Mouse (Mus musculus): ENCODE results near the gene Gm45837.
"Not testable (repeated sequence)": the region's sequence is repeated elsewhere in the genome, so short reads cannot be mapped to it uniquely, and the experiment has no call there.

The Gm45837 gene

GRCm38 (mm10) chr7:101549266-101549665, 138.6 kb downstream of the Gm45837 start:
- in situ Hi-C loops (cut with MboI): no loop called here

DNA sequence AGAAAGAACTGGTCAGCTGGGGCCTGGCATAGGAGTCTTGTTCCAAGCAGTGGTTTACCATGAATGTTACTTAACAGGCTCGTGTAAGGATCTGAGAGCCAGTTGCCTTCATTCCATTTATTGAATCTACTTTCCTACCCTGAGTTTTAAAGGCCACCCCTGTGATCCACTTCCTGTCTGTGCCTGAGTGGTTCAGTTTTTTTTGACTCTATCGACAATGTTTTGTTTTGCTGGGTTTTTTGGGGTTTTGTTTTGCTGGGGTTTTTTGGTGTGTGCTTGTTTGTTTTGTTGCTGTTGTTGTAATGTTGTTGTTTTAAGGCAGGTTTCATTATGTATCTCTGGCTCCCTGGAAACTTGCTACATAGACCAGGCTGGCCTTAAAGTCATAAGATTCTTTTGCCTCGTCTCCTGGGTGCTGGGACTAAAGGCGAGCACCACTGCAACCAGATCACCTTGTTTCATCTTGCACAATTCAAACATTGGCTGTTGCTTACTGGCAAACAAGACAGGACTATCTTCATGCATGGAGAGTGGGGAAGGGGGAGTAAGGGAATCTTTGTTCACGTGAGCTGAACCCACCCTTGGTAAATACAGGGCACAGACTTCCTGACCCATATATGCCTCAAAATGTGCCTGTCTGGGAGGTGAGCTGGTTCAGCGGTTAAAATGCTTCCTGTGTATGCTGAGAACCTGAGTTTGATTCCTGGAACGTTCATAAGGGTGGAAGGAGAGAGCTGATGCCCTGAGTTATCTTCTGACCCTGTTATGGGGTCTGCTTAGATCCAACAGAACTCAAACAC, 140.2 kb downstream of the Gm45837 start:
- in situ Hi-C loops (cut with MboI): no loop called here

- in situ Hi-C loops (cut with MboI): no loop called here
These were observed 140.8 kb downstream of the Gm45837 start for GRCm38 (mm10) chr7:101551530-101551929.

DNA sequence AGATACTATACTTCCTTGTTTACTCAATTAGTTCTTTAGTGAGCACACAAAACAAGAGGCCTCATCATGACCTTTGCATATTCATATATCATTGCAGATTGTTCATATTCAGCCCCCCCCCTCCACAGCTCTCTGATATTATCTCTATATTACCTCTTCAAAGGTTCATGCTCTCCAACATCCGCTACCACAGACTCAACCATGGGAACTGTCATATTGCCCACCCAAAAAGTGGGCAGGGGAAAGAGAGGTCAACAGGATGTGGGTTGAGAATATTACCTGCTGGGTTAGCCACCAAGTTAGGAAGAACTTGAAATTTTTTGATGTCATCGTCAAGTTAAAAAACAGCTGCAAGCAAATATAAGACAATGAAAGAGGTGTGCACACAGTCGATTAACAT, 144.8 kb downstream of the Gm45837 start:
- in situ Hi-C loops (cut with MboI): not testable (repeated sequence)

DNA sequence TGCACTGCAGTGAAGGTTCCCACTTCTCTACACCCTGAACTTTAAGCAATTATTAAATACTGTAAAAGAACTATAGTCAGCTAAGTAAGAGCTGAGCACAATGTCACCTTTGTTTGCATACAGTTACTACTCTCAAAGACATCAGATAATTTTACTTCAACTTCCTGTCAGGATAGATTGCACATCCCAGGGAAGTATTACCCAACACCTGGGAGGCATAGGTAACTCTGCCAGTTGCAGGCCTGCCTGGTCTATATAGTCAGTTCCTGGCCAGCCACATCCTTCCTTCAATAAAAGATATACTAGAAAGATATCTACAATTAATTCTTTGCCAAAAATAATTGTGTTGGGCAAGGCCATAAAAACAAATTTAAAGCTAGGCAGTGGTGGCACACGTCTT, 146.7 kb downstream of the Gm45837 start:
- in situ Hi-C loops (cut with MboI): no loop called here

DNA sequence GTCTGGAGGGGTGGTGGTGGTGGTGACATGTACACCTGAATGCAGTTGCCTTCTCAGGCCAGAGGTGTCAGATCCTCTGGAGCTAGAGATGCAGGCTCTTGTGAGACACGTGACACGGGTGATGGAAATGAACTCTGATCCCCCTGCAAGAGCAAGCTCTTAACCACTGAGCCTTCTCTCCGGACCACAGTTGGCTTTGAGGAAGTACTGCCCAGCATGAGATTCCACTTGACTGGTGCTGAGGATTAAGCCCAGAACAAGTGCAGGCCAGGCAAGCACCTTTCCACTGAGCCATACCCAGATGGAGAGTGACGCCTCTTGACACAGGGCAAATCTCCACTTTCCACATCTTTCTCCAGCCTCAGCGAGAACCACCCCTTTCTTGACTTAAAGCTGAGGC, 148.7 kb downstream of the Gm45837 start:
- in situ Hi-C loops (cut with MboI): not testable (repeated sequence)
